9 mouse cellular contexts compared by ENCODE assay signal in genomic region chr10:76729631-76730620, GRCm38 (mm10). TPM values are rescaled to one million over a fixed set of nuclear protein-coding genes. Genes with fewer than 3 reads are reported as not detected.
A peak's percentile ranks its signal among the peaks of the same experiment; 100 is the strongest.
DNase-seq lines count a peak whose midpoint lies in the region; ATAC-seq lines count a peak whose summit lies in the region.
"Had no signal": no experiment of that assay in that cellular context is flagged by ENCODE, and none has a peak within 500 bp of the region (broad histone marks: within the 10 kb centered on the region; RNA-seq: fewer than 3 reads in every experiment).

No protein-coding gene starts in this region.

- DNase-seq in left cerebral cortex, adult 11 months (ENCODE audit: low spot score): peak; percentile 33
- DNase-seq in left cerebral cortex, postnatal 4 days: no peak
- DNase-seq in frontal cortex, postnatal 14 days (ENCODE audit: low spot score in 2 of 2): peak; percentile 48 to 55
- DNase-seq in layer of hippocampus, adult 9-10 months (ENCODE audit: low spot score): peak; percentile 36
- peak; percentile 93 for DNase-seq in retina, postnatal 1 day
- DNase-seq in embryo, embryonic 10.5 days (ENCODE audit: low spot score): no peak
- DNase-seq in cerebellum, postnatal 10 days: no peak

- intact Hi-C loops in left cerebral cortex, postnatal 4 days (cut with DNase I): loop anchor here (5.0 to 10.0 kb wide), 2 partner anchors 178 to 245 kb away; no protein-coding TSS in a partner anchor

- no peak for ATAC-seq in megakaryocyte, adult 5-6 weeks (ENCODE audit: poor library complexity, severe bottlenecking)

RNA-seq across cellular contexts. Expression of gene Col6a1, which starts 4.0 kb away (rescaled TPM):
- 10 to 100 TPM; 18.6 to 19.2 TPM for total RNA-seq in left cerebral cortex, postnatal 4 days (2021)
- 0.09 and 0.41 TPM in 2 replicates for total RNA-seq in megakaryocyte, adult 5-6 weeks (2015)
- total RNA-seq in megakaryocyte, adult 5-6 weeks (2017): 0.40 and 0.41 TPM in 2 replicates
- total RNA-seq: common myeloid progenitor, adult 5-6 weeks had no signal

Comparison
In these comparisons a context has a peak if more than half of its experiments do, and no peak if none do; other contexts are left out.
1. DNase-seq: peak in left cerebral cortex, adult 11 months (single experiment), frontal cortex, postnatal 14 days (2 of 2), layer of hippocampus, adult 9-10 months (single experiment) and retina, postnatal 1 day (single experiment); none in left cerebral cortex, postnatal 4 days (single experiment), embryo, embryonic 10.5 days (single experiment) and cerebellum, postnatal 10 days (0 of 2).
2. RNA of gene Col6a1, which starts 4.0 kb away (total RNA-seq): 18.6 to 19.2 TPM in left cerebral cortex, postnatal 4 days; 0.09 to 0.41 TPM in megakaryocyte, adult 5-6 weeks; every median in the first group is over 10 times any median in the second.